Mouse (Mus musculus) lung, postnatal 0 days (tissue): ENCODE data around the gene Thrap3.

Experiments
- CTCF ChIP-seq: IDR thresholded peaks from 2 replicates; pipeline ENCODE4 v1.5.1; 2016; ENCODE audit warnings: antibody characterized with exemption, mild to moderate bottlenecking
- EP300 ChIP-seq: IDR thresholded peaks from 2 replicates; pipeline ENCODE4 v1.6.1; 2016; ENCODE audit warnings: antibody characterized with exemption, mild to moderate bottlenecking, control low read depth

DNA sequence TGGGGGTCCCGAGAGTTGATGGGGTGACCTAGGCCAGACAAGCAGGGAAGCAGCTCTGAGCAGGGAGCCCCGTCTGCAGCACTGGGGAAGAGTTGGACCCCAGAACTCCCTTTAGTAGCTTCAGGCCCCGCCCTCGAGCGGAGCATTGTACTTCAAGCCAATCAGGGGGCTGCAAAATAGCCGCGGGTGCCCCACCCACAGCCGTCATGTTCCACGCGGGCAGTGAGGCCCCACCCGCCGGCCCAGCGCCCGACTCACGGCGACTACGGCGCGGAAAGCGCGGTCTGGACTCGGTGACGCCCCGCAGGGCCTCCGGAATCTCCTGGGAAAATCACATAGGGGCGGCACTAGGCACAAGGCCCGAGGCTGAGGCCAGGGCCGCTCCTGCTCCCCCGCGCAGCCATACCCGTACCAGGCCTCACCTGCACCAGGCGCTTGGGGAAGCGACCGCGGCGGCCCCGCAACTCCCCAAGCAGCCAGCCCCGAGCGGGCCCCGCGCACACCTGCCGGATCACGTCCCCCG lies 40.0 kb downstream of the Thrap3 start:
- TF ChIP-seq CTCF (no peak), EP300 (no peak)
